Comparison of ENCODE assay signal across 11 mouse cellular contexts in genomic region chr2:81143600-81143999, GRCm38 (mm10).
DNase-seq lines count a peak whose midpoint lies in the region; ATAC-seq and TF ChIP-seq lines count a peak whose summit lies in the region.
"Had no signal": no experiment of that assay in that cellular context is flagged by ENCODE, and none has a peak within 500 bp of the region (broad histone marks: within the 10 kb centered on the region; RNA-seq: fewer than 3 reads in every experiment).

No protein-coding gene starts in this region.

- ATAC-seq in forebrain, embryonic 11.5 days (replicated peaks; ENCODE audit: low FRiP score): peak; percentile 55; the same call in 1 of the 2 replicates
- no peak for ATAC-seq in forebrain, embryonic 16.5 days
- peak; percentile 75 for ATAC-seq in lung, embryonic 14.5 days (ENCODE audit: insufficient read depth)
- ATAC-seq in hindbrain, embryonic 12.5 days (ENCODE audit: low FRiP score): peak; percentile 46; the same call in 1 of the 2 replicates
- 0 out of 2 replicates have a peak, but pooled peaks have one; percentile 44 for ATAC-seq in limb, embryonic 15.5 days (ENCODE audit: insufficient number of reproducible peaks, low FRiP score, low TSS enrichment, low read depth)
- ATAC-seq: inflammation-experienced regulatory T-cells, adult 6 months had no signal

- no peaks in the 10 kb centered on the region for H3K27me3 ChIP-seq in forebrain, embryonic 11.5 days (ENCODE audit: control insufficient read depth, insufficient read depth, low read length)
- no peaks in the 10 kb centered on the region for H3K27me3 ChIP-seq in forebrain, embryonic 16.5 days (replicated peaks; ENCODE audit: control insufficient read depth, insufficient read depth, low read length)
- no peaks in the 10 kb centered on the region for H3K27me3 ChIP-seq in lung, embryonic 14.5 days (ENCODE audit: insufficient read depth, low read length)
- H3K27me3 ChIP-seq in hindbrain, embryonic 12.5 days: no peaks in the 10 kb centered on the region
- H3K27me3 ChIP-seq in limb, embryonic 15.5 days: no peaks in the 10 kb centered on the region

- H3K9me3 ChIP-seq in forebrain, embryonic 11.5 days (ENCODE audit: control insufficient read depth, low read length): no peaks in the 10 kb centered on the region
- H3K9me3 ChIP-seq in forebrain, embryonic 16.5 days (ENCODE audit: control insufficient read depth, low read length): no peaks in the 10 kb centered on the region
- H3K9me3 ChIP-seq in lung, embryonic 14.5 days (ENCODE audit: low read depth, low read length): no peaks in the 10 kb centered on the region
- no peaks in the 10 kb centered on the region for H3K9me3 ChIP-seq in hindbrain, embryonic 12.5 days (replicated peaks)
- H3K9me3 ChIP-seq in limb, embryonic 15.5 days: no peaks in the 10 kb centered on the region

- no peak overlapping the region for H3K27ac ChIP-seq in forebrain, embryonic 11.5 days (ENCODE audit: low read depth, low read length)
- no peak overlapping the region for H3K27ac ChIP-seq in forebrain, embryonic 16.5 days (ENCODE audit: low read length)
- H3K27ac ChIP-seq in lung, embryonic 14.5 days (ENCODE audit: low read depth): no peak overlapping the region
- H3K27ac ChIP-seq in hindbrain, embryonic 12.5 days: no peak overlapping the region
- H3K27ac ChIP-seq in limb, embryonic 15.5 days: no peak overlapping the region
- H3K27ac ChIP-seq: macrophage had no signal

- H3K9ac ChIP-seq in forebrain, embryonic 11.5 days (ENCODE audit: low read length): no peak overlapping the region
- no peak overlapping the region for H3K9ac ChIP-seq in forebrain, embryonic 16.5 days (replicated peaks; ENCODE audit: low read depth, low read length)
- H3K9ac ChIP-seq in lung, embryonic 14.5 days: no peak overlapping the region
- H3K9ac ChIP-seq in hindbrain, embryonic 12.5 days: no peak overlapping the region
- H3K9ac ChIP-seq in limb, embryonic 15.5 days: no peak overlapping the region

- no peak overlapping the region for H3K4me3 ChIP-seq in forebrain, embryonic 11.5 days (ENCODE audit: low read depth, low read length)
- no peak overlapping the region for H3K4me3 ChIP-seq in forebrain, embryonic 16.5 days (replicated peaks; ENCODE audit: low read length)
- no peak overlapping the region for H3K4me3 ChIP-seq in lung, embryonic 14.5 days (ENCODE audit: low read depth, low read length)
- no peak overlapping the region for H3K4me3 ChIP-seq in hindbrain, embryonic 12.5 days
- H3K4me3 ChIP-seq in limb, embryonic 15.5 days: no peak overlapping the region

- DNase-seq in forebrain, embryonic 11.5 days (ENCODE audit: low spot score): no peak
- peak; percentile 67 for DNase-seq in lung, embryonic 14.5 days
- no peak for DNase-seq in lung, postnatal 25 days (ENCODE audit: low spot score)
- DNase-seq in thymus, adult 18-20 months: no peak
- DNase-seq in ovary, adult 18-20 months (ENCODE audit: low spot score): no peak
- DNase-seq: thymus, postnatal 36 days had no signal

- 47% methylated on average over 4 of the region's 4 CpGs for WGBS in forebrain, embryonic 11.5 days
- 40% methylated on average over 4 of the region's 4 CpGs for WGBS in forebrain, embryonic 16.5 days
- WGBS in lung, embryonic 14.5 days: 33% methylated on average over 4 of the region's 4 CpGs
- WGBS in hindbrain, embryonic 12.5 days: 38% methylated on average over 4 of the region's 4 CpGs
- 22% methylated on average over 4 of the region's 4 CpGs for WGBS in limb, embryonic 15.5 days

- no peaks in the 10 kb centered on the region for H3K4me1 ChIP-seq in forebrain, embryonic 11.5 days (replicated peaks; ENCODE audit: control insufficient read depth, insufficient read depth, low read length)
- H3K4me1 ChIP-seq in forebrain, embryonic 16.5 days (replicated peaks; ENCODE audit: control insufficient read depth, insufficient read depth, low read length): no peaks in the 10 kb centered on the region
- H3K4me1 ChIP-seq in lung, embryonic 14.5 days (ENCODE audit: insufficient read depth): no peaks in the 10 kb centered on the region
- no peaks in the 10 kb centered on the region for H3K4me1 ChIP-seq in hindbrain, embryonic 12.5 days
- no peaks in the 10 kb centered on the region for H3K4me1 ChIP-seq in limb, embryonic 15.5 days

- H3K36me3 ChIP-seq in forebrain, embryonic 11.5 days (ENCODE audit: control insufficient read depth, insufficient read depth, low read length): no peaks in the 10 kb centered on the region
- H3K36me3 ChIP-seq in forebrain, embryonic 16.5 days (ENCODE audit: control insufficient read depth, insufficient read depth): no peaks in the 10 kb centered on the region
- no peaks in the 10 kb centered on the region for H3K36me3 ChIP-seq in lung, embryonic 14.5 days (ENCODE audit: insufficient read depth)
- no peaks in the 10 kb centered on the region for H3K36me3 ChIP-seq in hindbrain, embryonic 12.5 days
- no peaks in the 10 kb centered on the region for H3K36me3 ChIP-seq in limb, embryonic 15.5 days

- no peak overlapping the region for H3K4me2 ChIP-seq in forebrain, embryonic 11.5 days (ENCODE audit: low read depth, low read length, severe bottlenecking)
- H3K4me2 ChIP-seq in forebrain, embryonic 16.5 days (ENCODE audit: low read length): no peak overlapping the region
- no peak overlapping the region for H3K4me2 ChIP-seq in lung, embryonic 14.5 days
- H3K4me2 ChIP-seq in hindbrain, embryonic 12.5 days (replicated peaks): no peak overlapping the region
- no peak overlapping the region for H3K4me2 ChIP-seq in limb, embryonic 15.5 days

- TF ChIP-seq CTCF in lung, embryonic 14.5 days (IDR thresholded peaks at IDR 0.05; ENCODE audit: low read depth): no peak
